Mouse (Mus musculus) bone marrow, adult 2 months (tissue): ENCODE measurements around the gene Svep1.

Source experiments
- CTCF ChIP-seq: fragments of 200-500 bp; IDR thresholded peaks from 2 replicates; pipeline ENCODE4 v1.5.1; 2011; ENCODE audit warnings: low read length, control low read depth; ENCODE audit not compliant: control insufficient read depth, insufficient read depth
- POLR2A ChIP-seq: fragments of 200-500 bp; IDR thresholded peaks from 2 replicates; pipeline ENCODE4 v1.6.1; 2011; ENCODE audit warnings: low read depth, mild to moderate bottlenecking, control low read depth, low read length, borderline replicate concordance; ENCODE audit not compliant: control insufficient read depth

DNA sequence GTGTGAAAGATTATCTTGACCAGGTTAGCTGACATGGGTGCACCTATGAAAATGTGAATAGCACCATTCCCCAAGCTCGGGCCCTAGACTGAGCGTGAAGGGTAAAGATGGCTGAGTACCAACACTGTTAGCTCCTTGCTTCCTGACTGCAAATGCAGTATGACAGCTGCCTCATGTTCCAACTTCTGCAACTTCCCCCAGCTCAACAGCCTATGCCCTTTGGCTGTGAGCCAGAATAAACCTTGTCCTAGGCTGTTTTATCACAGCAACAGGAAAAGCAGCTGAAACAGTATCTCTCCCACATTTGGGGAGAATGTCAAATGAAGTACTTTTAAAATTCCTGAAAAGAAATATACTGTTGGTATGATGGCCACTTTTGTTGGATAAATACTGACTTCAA is 10.7 kb downstream of the Svep1 start:
- TF ChIP-seq POLR2A = no peak
- TF ChIP-seq CTCF = no peak
